Mouse (Mus musculus) neural tube, embryonic 11.5 days (tissue): ENCODE data around the gene Olfr518. TPM values are rescaled to one million over a fixed set of nuclear protein-coding genes. Genes with fewer than 3 reads are reported as not detected.
A peak's percentile ranks its signal among the peaks of the same experiment; 100 is the strongest.

Experiments used
- ATAC-seq: fragments of 200-750 bp; cut with Nextera tagmentation; 2 replicates; pipeline ENCODE4 v1.8.0; 2017; ENCODE audit warnings: moderate number of reproducible peaks, mild to moderate bottlenecking, moderate TSS enrichment, moderate library complexity; ENCODE audit not compliant: insufficient read depth, low FRiP score, low TSS enrichment
- DNase-seq: peaks from one replicate; pipeline ENCODE4 v3.0.0-alpha.2; 2015; ENCODE audit warnings: low spot score
- H3K27ac ChIP-seq: fragments of 300-500 bp; sonication (generic); 2 replicates; pipeline ENCODE4 v1.5.1; 2014; ENCODE audit warnings: low read depth, mild to moderate bottlenecking, low read length
- H3K27me3 ChIP-seq: fragments of 300-500 bp; sonication (generic); 2 replicates; pipeline ENCODE4 v1.6.1; 2014; ENCODE audit warnings: mild to moderate bottlenecking, low read length, mixed read lengths; ENCODE audit not compliant: control insufficient read depth, insufficient read depth
- H3K36me3 ChIP-seq: fragments of 300-500 bp; sonication (generic); 2 replicates; pipeline ENCODE4 v1.6.1; 2014; ENCODE audit warnings: mild to moderate bottlenecking, low read length, moderate library complexity, mixed read lengths; ENCODE audit not compliant: control insufficient read depth, insufficient read depth
- H3K4me1 ChIP-seq: fragments of 300-500 bp; sonication (generic); 2 replicates; pipeline ENCODE4 v1.6.1; 2014; ENCODE audit warnings: low read length, mixed read lengths; ENCODE audit not compliant: control insufficient read depth, insufficient read depth
- H3K4me2 ChIP-seq: fragments of 300-500 bp; sonication (generic); 2 replicates; pipeline ENCODE4 v1.6.1; 2014; ENCODE audit warnings: low read depth, mild to moderate bottlenecking, moderate library complexity
- H3K4me3 ChIP-seq: fragments of 300-500 bp; sonication (generic); 2 replicates; pipeline ENCODE4 v1.5.1; 2014; ENCODE audit warnings: low read depth, low read length
- H3K9ac ChIP-seq: fragments of 300-500 bp; sonication (generic); 2 replicates; pipeline ENCODE4 v1.6.1; 2014; ENCODE audit warnings: mild to moderate bottlenecking, low read length
- H3K9me3 ChIP-seq: fragments of 300-500 bp; sonication (generic); 2 replicates; pipeline ENCODE4 v1.6.1; 2016; ENCODE audit warnings: low read length; ENCODE audit not compliant: control insufficient read depth
- WGBS: fragments of 180-500 bp; shearing (Covaris S2); extraction: QIAGEN DNeasy Blood & Tissue Kit; methylation state at CpG from one replicate; pipeline ENCODE4 v1.1.7; 2014; 5-methylcytosine and 5-hydroxymethylcytosine counted together
- polyA plus RNA-seq: library from polyadenylated mRNA; unstranded; fragments of >200 nt; fragmentation: Nextera tagmentation; extraction: Ambion mirVana; gene quantifications from 2 replicates; pipeline ENCODE4 v1.2.1, GENCODE M21; 2014

Olfr518 gene
- not detected in 2 replicates for polyA plus RNA-seq

GRCm38 (mm10) chr7:108884906-108885305, at the start of gene Olfr518:
Gene Olfr518, minus strand, starts transcription at chr7:108885006.
- no peak within 1 kb of the TSS for H3K4me2 ChIP-seq
- H3K36me3 ChIP-seq = no peaks in the 10 kb centered on the region
- no peak for ATAC-seq
- H3K4me1 ChIP-seq = no peaks in the 10 kb centered on the region
- H3K27ac ChIP-seq = no peak within 1 kb of the TSS
- H3K27me3 ChIP-seq = no peaks in the 10 kb centered on the region
- no peak within 1 kb of the TSS for H3K4me3 ChIP-seq
- no peaks in the 10 kb centered on the region for H3K9me3 ChIP-seq
- no peak within 1 kb of the TSS for H3K9ac ChIP-seq
- no peak for DNase-seq
- 79% methylated on average over 4 of the region's 4 CpGs for WGBS

GRCm38 (mm10) chr7:108933794-108934731, 49.3 kb upstream of the Olfr518 start, which contains the start of gene Eif3f:
Gene Eif3f, plus strand, starts transcription at chr7:108934417.
- H3K4me3 ChIP-seq = peak within 1 kb of the TSS; percentile 93
- peak within 1 kb of the TSS; percentile 71; the same call in 1 of the 2 replicates for H3K27ac ChIP-seq
- H3K36me3 ChIP-seq = peaks cover 2% of the 10 kb centered on the region; the same call in 1 of the 2 replicates
- WGBS = 2% methylated on average over 48 of the region's 50 CpGs
- H3K9ac ChIP-seq = peak within 1 kb of the TSS; percentile 93
- DNase-seq (peak; percentile 93), ATAC-seq (peak; percentile 98)
- H3K27me3 ChIP-seq = no peaks in the 10 kb centered on the region
- peak within 1 kb of the TSS; percentile 72 for H3K4me2 ChIP-seq
- H3K9me3 ChIP-seq = no peaks in the 10 kb centered on the region
- H3K4me1 ChIP-seq = 0 out of 2 replicates have a peak, but pooled peaks cover 7% of the 10 kb centered on the region

- Histone ChIP-seq H3K4me2 (no peak within 1 kb of the TSS), H3K9ac (no peak within 1 kb of the TSS), H3K36me3 (no peaks in the 10 kb centered on the region), H3K9me3 (no peaks in the 10 kb centered on the region), H3K4me3 (no peak within 1 kb of the TSS), H3K4me1 (no peaks in the 10 kb centered on the region), H3K27me3 (no peaks in the 10 kb centered on the region), H3K27ac (no peak within 1 kb of the TSS)
- WGBS = 86% methylated on average over 6 of the region's 6 CpGs
- DNase-seq = no peak
- ATAC-seq = no peak
These were observed 45.1 kb upstream of the Olfr518 start, which contains the start of gene Nlrp10 for GRCm38 (mm10) chr7:108929726-108930393. Gene Nlrp10, minus strand, starts transcription at chr7:108930178.

- DNase-seq (no peak), ATAC-seq (no peak)
- H3K4me2 ChIP-seq = no peak overlapping the region
- H3K9me3 ChIP-seq = no peaks in the 10 kb centered on the region
- H3K9ac ChIP-seq = no peak overlapping the region
- H3K4me3 ChIP-seq = no peak overlapping the region
- WGBS = 82% methylated on average over 11 of the region's 11 CpGs
- no peak overlapping the region for H3K27ac ChIP-seq
- H3K27me3 ChIP-seq = no peaks in the 10 kb centered on the region
- H3K4me1 ChIP-seq = no peaks in the 10 kb centered on the region
- H3K36me3 ChIP-seq = no peaks in the 10 kb centered on the region
These were observed 43.7 kb upstream of the Olfr518 start for GRCm38 (mm10) chr7:108928280-108929188.

GRCm38 (mm10) chr7:108927043-108927442, 42.2 kb upstream of the Olfr518 start:
- H3K36me3 ChIP-seq = no peaks in the 10 kb centered on the region
- H3K4me1 ChIP-seq = no peaks in the 10 kb centered on the region
- WGBS = 82% methylated on average over 4 of the region's 4 CpGs
- no peak for ATAC-seq
- no peaks in the 10 kb centered on the region for H3K27me3 ChIP-seq
- H3K27ac ChIP-seq = no peak overlapping the region
- no peak overlapping the region for H3K4me3 ChIP-seq
- no peak for DNase-seq
- H3K4me2 ChIP-seq = no peak overlapping the region
- H3K9me3 ChIP-seq = no peaks in the 10 kb centered on the region
- H3K9ac ChIP-seq = no peak overlapping the region

- no peak overlapping the region for H3K27ac ChIP-seq
- DNase-seq = no peak
- H3K9me3 ChIP-seq = no peaks in the 10 kb centered on the region
- no peak overlapping the region for H3K4me2 ChIP-seq
- no peaks in the 10 kb centered on the region for H3K4me1 ChIP-seq
- H3K36me3 ChIP-seq = no peaks in the 10 kb centered on the region
- 85% methylated on average over 2 of the region's 2 CpGs for WGBS
- H3K9ac ChIP-seq = no peak overlapping the region
- ATAC-seq = no peak
- H3K4me3 ChIP-seq = no peak overlapping the region
- no peaks in the 10 kb centered on the region for H3K27me3 ChIP-seq
These were observed 19.2 kb upstream of the Olfr518 start for GRCm38 (mm10) chr7:108903969-108904368.

- H3K9me3 ChIP-seq = no peaks in the 10 kb centered on the region
- ATAC-seq = no peak
These were observed 9.5 kb upstream of the Olfr518 start, which contains the start of gene Olfr519 for GRCm38 (mm10) chr7:108894320-108894719. Gene Olfr519, minus strand, starts transcription at chr7:108894420.

GRCm38 (mm10) chr7:108872279-108872678, 12.5 kb downstream of the Olfr518 start, which contains the start of gene Olfr517:
Gene Olfr517, minus strand, starts transcription at chr7:108872379.
- Histone ChIP-seq H3K4me1 (no peaks in the 10 kb centered on the region), H3K9ac (no peak within 1 kb of the TSS)
- 73% methylated on average over 2 of the region's 2 CpGs for WGBS

More at GRCm38 (mm10) chr7:108894320-108894719, 9.5 kb upstream of the Olfr518 start, which contains the start of gene Olfr519:
- Histone ChIP-seq H3K4me2 (no peak within 1 kb of the TSS), H3K36me3 (no peaks in the 10 kb centered on the region), H3K27ac (no peak within 1 kb of the TSS), H3K27me3 (no peaks in the 10 kb centered on the region), H3K4me3 (no peak within 1 kb of the TSS), H3K9ac (no peak within 1 kb of the TSS), H3K4me1 (no peaks in the 10 kb centered on the region)
- DNase-seq = no peak
- WGBS = 82% methylated on average over 5 of the region's 5 CpGs

More at GRCm38 (mm10) chr7:108872279-108872678, 12.5 kb downstream of the Olfr518 start, which contains the start of gene Olfr517:
- H3K4me2 ChIP-seq = no peak within 1 kb of the TSS
- ATAC-seq = no peak
- no peak for DNase-seq
- H3K27ac ChIP-seq = no peak within 1 kb of the TSS
- no peaks in the 10 kb centered on the region for H3K36me3 ChIP-seq
- H3K27me3 ChIP-seq = no peaks in the 10 kb centered on the region
- H3K9me3 ChIP-seq = no peaks in the 10 kb centered on the region
- H3K4me3 ChIP-seq = no peak within 1 kb of the TSS
